In genomic region chr10:52982836-52983235, GRCm38 (mm10) we compare ENCODE assay signal across 25 mouse cellular contexts.
A peak's percentile ranks its signal among the peaks of the same experiment; 100 is the strongest.
DNase-seq lines count a peak whose midpoint lies in the region; ATAC-seq and TF ChIP-seq lines count a peak whose summit lies in the region.
"Had no signal": no experiment of that assay in that cellular context is flagged by ENCODE, and none has a peak within 500 bp of the region (broad histone marks: within the 10 kb centered on the region; RNA-seq: fewer than 3 reads in every experiment).

No protein-coding gene starts in this region.

- DNase-seq in frontal cortex, postnatal 14 days (ENCODE audit: low spot score in 2 of 2) = no peak
- peak; percentile 83 for DNase-seq in right cerebral cortex, adult 18-20 months
- DNase-seq in right cerebral cortex, postnatal 14 days = no peak
- peak; percentile 37 to 50 for DNase-seq in left cerebral cortex, adult 2 months (ENCODE audit: extremely low spot score in 1 of 2, low spot score in 2 of 2)
- DNase-seq in gastrocnemius, postnatal 10 days = no peak
- DNase-seq in kidney, postnatal 4 days = no peak
- DNase-seq: adrenal gland, postnatal 10 days; cerebellum, postnatal 10 days; embryo, embryonic 11 days; gastrocnemius, adult 2 months; heart, adult 18-20 months; heart, postnatal 4 days; kidney, adult 11 months; liver; liver, postnatal 0 days; lung, postnatal 10 days had no signal

- no peak for TF ChIP-seq CTCF in left cerebral cortex, adult 2 months (IDR thresholded peaks at IDR 0.05)

- peak; percentile 88 for ATAC-seq in frontal cortex, adult (ENCODE audit: low TSS enrichment)
- ATAC-seq in intestine, embryonic 16.5 days = no peak
- ATAC-seq: forebrain, embryonic 15.5 days; hindbrain, embryonic 16.5 days; liver, postnatal 0 days; Patski had no signal

- H3K27me3 ChIP-seq in intestine, embryonic 16.5 days (replicated peaks; ENCODE audit: control insufficient read depth, insufficient read depth, low read length) = no peaks in the 10 kb centered on the region
- H3K27me3 ChIP-seq: forebrain, embryonic 15.5 days; heart, embryonic 15.5 days; midbrain, embryonic 12.5 days; Patski had no signal

- no peaks in the 10 kb centered on the region for H3K4me1 ChIP-seq in intestine, embryonic 16.5 days (ENCODE audit: control insufficient read depth, insufficient read depth, low read length)
- H3K4me1 ChIP-seq: forebrain, embryonic 15.5 days; midbrain, embryonic 12.5 days had no signal

- peak overlapping the region; percentile 55 for H3K27ac ChIP-seq in left cerebral cortex, adult 2 months
- H3K27ac ChIP-seq in intestine, embryonic 16.5 days (ENCODE audit: low read length) = no peak overlapping the region
- H3K27ac ChIP-seq: forebrain, embryonic 15.5 days; gastrocnemius, adult 2 months; heart, embryonic 15.5 days; kidney, postnatal 0 days; midbrain, embryonic 12.5 days; stomach, postnatal 0 days had no signal

- H3K36me3 ChIP-seq in intestine, embryonic 16.5 days (ENCODE audit: control insufficient read depth, insufficient read depth, low read length) = no peaks in the 10 kb centered on the region
- H3K36me3 ChIP-seq: forebrain, embryonic 15.5 days; heart, embryonic 15.5 days; midbrain, embryonic 12.5 days had no signal

- intact Hi-C loops in left cerebral cortex, adult 2 months (cut with DNase I) = loop anchor here (1.0 to 10.0 kb wide), 2 partner anchors 57 to 148 kb away; no protein-coding TSS in a partner anchor

- H3K9me3 ChIP-seq in intestine, embryonic 16.5 days (ENCODE audit: control insufficient read depth, low read length) = no peaks in the 10 kb centered on the region
- H3K9me3 ChIP-seq: forebrain, embryonic 15.5 days; heart, embryonic 15.5 days; midbrain, embryonic 12.5 days had no signal

- 33% methylated on average over 1 of the region's 1 CpGs for WGBS in intestine, embryonic 16.5 days

- H3K4me2 ChIP-seq in intestine, embryonic 16.5 days (ENCODE audit: low read depth, low read length) = no peak overlapping the region
- H3K4me2 ChIP-seq: forebrain, embryonic 15.5 days; midbrain, embryonic 12.5 days had no signal

- H3K9ac ChIP-seq in intestine, embryonic 16.5 days (ENCODE audit: low read depth, low read length) = no peak overlapping the region
- H3K9ac ChIP-seq: forebrain, embryonic 15.5 days; heart, embryonic 15.5 days; liver, postnatal 0 days; midbrain, embryonic 12.5 days had no signal

- H3K4me3 ChIP-seq in left cerebral cortex, adult 2 months = no peak overlapping the region
- no peak overlapping the region for H3K4me3 ChIP-seq in intestine, embryonic 16.5 days (ENCODE audit: low read length)
- H3K4me3 ChIP-seq: forebrain, embryonic 15.5 days; gastrocnemius, adult 2 months; heart, embryonic 15.5 days; midbrain, embryonic 12.5 days had no signal

Comparison
In these comparisons a context has a peak if more than half of its experiments do, and no peak if none do; other contexts are left out.
1. DNase-seq: peak in right cerebral cortex, adult 18-20 months (single experiment) and left cerebral cortex, adult 2 months (2 of 2); none in frontal cortex, postnatal 14 days (0 of 2), right cerebral cortex, postnatal 14 days (single experiment), gastrocnemius, postnatal 10 days (single experiment) and kidney, postnatal 4 days (0 of 2).